Mouse (Mus musculus) forebrain, embryonic 14.5 days (tissue): Measurements from ENCODE around the gene Pdzd9. TPM values are rescaled to one million over a fixed set of nuclear protein-coding genes. Genes with fewer than 3 reads are reported as not detected.
A peak's percentile ranks its signal among the peaks of the same experiment; 100 is the strongest.
"Not testable (repeated sequence)": the region's sequence is repeated elsewhere in the genome, so short reads cannot be mapped to it uniquely, and the experiment has no call there.

ENCODE experiments used
- ATAC-seq: fragments of 200-750 bp; cut with Nextera tagmentation; 2 replicates; pipeline ENCODE4 v1.8.0; 2017; ENCODE audit warnings: mild to moderate bottlenecking, moderate library complexity
- DNase-seq: peaks from one replicate; pipeline ENCODE4 v3.0.0-alpha.2; 2015; ENCODE audit warnings: low spot score
- H3K27ac ChIP-seq: fragments of 300-500 bp; sonication (generic); 2 replicates; pipeline ENCODE4 v1.5.1; 2014; ENCODE audit warnings: low read depth, mild to moderate bottlenecking, control low read depth, low read length, moderate library complexity
- H3K27me3 ChIP-seq: fragments of 300-500 bp; sonication (generic); replicated peaks from 2 replicates; pipeline ENCODE4 v1.6.1; 2014; ENCODE audit warnings: low read length, control low read depth, mixed read lengths; ENCODE audit not compliant: control insufficient read depth, insufficient read depth
- H3K36me3 ChIP-seq: fragments of 300-500 bp; sonication (generic); 2 replicates; pipeline ENCODE4 v1.6.1; 2014; ENCODE audit warnings: low read length, control low read depth; ENCODE audit not compliant: control insufficient read depth, insufficient read depth
- H3K4me1 ChIP-seq: fragments of 300-500 bp; sonication (generic); 2 replicates; pipeline ENCODE4 v1.6.1; 2014; ENCODE audit warnings: antibody characterized with exemption, low read length, control low read depth; ENCODE audit not compliant: control insufficient read depth, insufficient read depth
- H3K4me2 ChIP-seq: fragments of 300-500 bp; sonication (generic); 2 replicates; pipeline ENCODE4 v1.6.1; 2014; ENCODE audit warnings: mild to moderate bottlenecking, control low read depth, low read length
- H3K4me3 ChIP-seq: fragments of 300-500 bp; sonication (generic); 2 replicates; pipeline ENCODE4 v1.5.1; 2014; ENCODE audit warnings: low read depth, low read length, control low read depth
- H3K9ac ChIP-seq: fragments of 300-500 bp; sonication (generic); 2 replicates; pipeline ENCODE4 v1.6.1; 2014; ENCODE audit warnings: mild to moderate bottlenecking, low read length, control low read depth, moderate library complexity
- H3K9me3 ChIP-seq: fragments of 300-500 bp; sonication (generic); replicated peaks from 2 replicates; pipeline ENCODE4 v1.6.1; 2016; ENCODE audit warnings: low read length, control low read depth, mixed read lengths; ENCODE audit not compliant: control insufficient read depth
- WGBS: fragments of 180-500 bp; shearing (Covaris S2); extraction: QIAGEN DNeasy Blood & Tissue Kit; methylation state at CpG from one replicate; pipeline ENCODE4 v1.1.7; 2014; 5-methylcytosine and 5-hydroxymethylcytosine counted together
- polyA plus RNA-seq: library from polyadenylated mRNA; unstranded; fragments of >200 nt; fragmentation: Nextera tagmentation; extraction: Ambion mirVana; gene quantifications from 2 replicates; pipeline ENCODE4 v1.2.1, GENCODE M21; 2014

The Pdzd9 gene
- 0.08 and 0.27 TPM in 2 replicates for polyA plus RNA-seq

DNA sequence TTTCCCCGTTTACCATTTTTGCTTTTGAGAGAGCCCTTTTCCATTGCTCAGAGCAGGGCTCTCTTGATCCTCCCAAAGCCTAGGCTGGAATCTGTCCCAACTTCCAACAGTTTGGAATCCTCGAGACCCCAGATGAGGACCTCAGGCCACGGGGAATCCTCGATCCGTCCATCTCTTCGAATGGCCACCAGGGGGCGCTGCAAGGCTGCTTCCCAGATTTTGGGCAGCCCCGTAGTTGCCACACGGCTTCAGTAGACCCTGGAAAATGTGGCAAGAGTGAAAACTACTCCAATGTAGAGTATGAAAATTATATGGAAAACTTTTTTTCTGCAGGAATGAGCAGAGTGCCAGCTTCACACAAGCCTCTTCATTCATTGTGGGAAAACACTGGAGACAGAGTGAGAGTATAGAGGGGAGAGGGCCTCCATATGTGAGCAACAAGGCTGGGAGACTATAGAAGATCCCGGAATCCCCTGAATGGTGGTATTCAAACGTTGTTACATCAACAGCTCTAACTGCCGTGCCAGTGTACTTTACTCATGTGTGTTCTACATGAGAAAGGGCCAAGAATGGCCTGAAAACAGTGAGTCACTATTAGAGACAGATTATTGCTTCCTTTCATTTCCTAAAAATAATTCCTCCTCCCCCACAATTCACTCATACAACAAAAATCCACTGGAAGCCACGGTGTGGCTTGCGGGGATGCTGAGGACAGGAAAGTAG, at the start of gene Pdzd9:
Gene Pdzd9, minus strand, starts transcription at position 191 of the 723 bp plus-strand sequence.
- DNase-seq (peak; percentile 80), ATAC-seq (peak; percentile 76)
- Histone ChIP-seq H3K36me3 (no peaks in the 10 kb centered on the region), H3K27me3 (no peaks in the 10 kb centered on the region), H3K4me1 (no peaks in the 10 kb centered on the region), H3K9me3 (no peaks in the 10 kb centered on the region), H3K4me2 (no peak within 1 kb of the TSS), H3K9ac (no peak within 1 kb of the TSS), H3K27ac (no peak within 1 kb of the TSS), H3K4me3 (no peak within 1 kb of the TSS)
- 19% methylated on average over 14 of the region's 14 CpGs for WGBS

DNA sequence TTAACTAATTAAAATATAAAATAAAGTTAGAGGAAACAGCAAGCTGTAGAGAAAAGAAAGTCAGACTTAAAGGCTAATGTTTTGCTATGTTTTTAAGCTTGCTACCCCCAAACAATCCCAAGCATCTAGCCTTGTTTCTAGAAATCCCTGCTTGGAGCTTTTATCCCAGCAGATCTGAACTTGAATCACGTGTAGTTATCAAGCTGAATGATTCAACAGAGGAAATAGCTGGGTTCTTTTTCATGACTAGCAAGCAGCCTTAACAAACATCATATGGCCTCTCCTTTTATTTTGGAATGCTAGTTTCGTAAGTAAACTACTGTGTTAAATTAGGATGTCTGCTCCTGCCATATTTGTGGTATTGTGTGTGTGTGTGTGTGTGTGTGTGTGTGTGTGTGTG, 47.1 kb upstream of the Pdzd9 start:
- Histone ChIP-seq H3K4me3 (no peak overlapping the region), H3K4me1 (no peaks in the 10 kb centered on the region), H3K9me3 (no peaks in the 10 kb centered on the region), H3K27ac (no peak overlapping the region), H3K9ac (no peak overlapping the region), H3K4me2 (no peak overlapping the region), H3K36me3 (no peaks in the 10 kb centered on the region), H3K27me3 (no peaks in the 10 kb centered on the region)
- ATAC-seq, result no peak
- 67% methylated on average over 2 of the region's 2 CpGs for WGBS
- DNase-seq, result no peak

DNA sequence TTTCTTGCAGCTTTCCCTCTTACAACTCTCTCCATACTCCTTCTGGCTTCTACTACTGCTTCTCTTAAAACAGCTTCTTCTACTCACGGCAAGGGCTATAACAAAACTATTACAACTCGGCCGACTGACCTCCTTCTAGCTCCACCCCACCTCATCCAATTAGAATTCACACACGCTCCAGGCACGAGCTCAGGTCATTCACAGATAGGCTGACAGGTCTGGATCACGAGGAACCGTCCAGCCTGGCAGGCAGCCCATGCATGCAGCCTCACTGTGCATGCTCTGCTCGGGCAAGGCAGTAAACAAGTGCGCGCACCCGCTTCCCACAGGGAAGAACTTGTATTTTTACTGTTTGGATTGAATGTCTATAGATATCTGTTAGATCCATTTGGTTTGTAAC, 43.8 kb upstream of the Pdzd9 start:
- not testable (repeated sequence) for H3K27me3 ChIP-seq, ATAC-seq, H3K27ac ChIP-seq, H3K9me3 ChIP-seq, H3K36me3 ChIP-seq, DNase-seq, H3K4me1 ChIP-seq, H3K9ac ChIP-seq, H3K4me3 ChIP-seq, H3K4me2 ChIP-seq
- WGBS, result 83% methylated on average over 11 of the region's 11 CpGs

DNA sequence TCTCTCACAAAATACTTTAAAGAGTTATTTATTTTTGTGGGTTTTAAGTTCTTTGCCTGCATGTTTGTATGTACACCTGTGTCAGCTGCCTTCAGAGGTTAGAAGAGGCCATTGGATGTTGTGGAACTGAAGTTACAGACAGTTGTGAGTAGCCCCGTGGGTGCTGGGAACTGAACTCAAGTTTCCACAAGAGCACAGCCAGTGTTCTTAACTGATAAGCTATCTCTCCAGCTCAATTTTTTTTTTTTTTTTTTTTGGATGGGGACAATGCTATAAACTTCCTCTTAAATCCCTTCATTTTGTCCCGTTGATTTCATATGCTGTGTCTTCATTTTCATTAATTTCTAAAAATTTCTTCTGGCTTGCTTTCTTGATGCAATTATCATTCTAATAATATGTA, 43.1 kb upstream of the Pdzd9 start:
- WGBS, result 90% methylated on average over 2 of the region's 2 CpGs
- Histone ChIP-seq H3K27me3 (no peaks in the 10 kb centered on the region), H3K36me3 (no peaks in the 10 kb centered on the region), H3K9me3 (no peaks in the 10 kb centered on the region), H3K27ac (no peak overlapping the region), H3K4me3 (no peak overlapping the region), H3K4me2 (no peak overlapping the region), H3K9ac (no peak overlapping the region), H3K4me1 (no peaks in the 10 kb centered on the region)
- ATAC-seq, result no peak
- no peak for DNase-seq

DNA sequence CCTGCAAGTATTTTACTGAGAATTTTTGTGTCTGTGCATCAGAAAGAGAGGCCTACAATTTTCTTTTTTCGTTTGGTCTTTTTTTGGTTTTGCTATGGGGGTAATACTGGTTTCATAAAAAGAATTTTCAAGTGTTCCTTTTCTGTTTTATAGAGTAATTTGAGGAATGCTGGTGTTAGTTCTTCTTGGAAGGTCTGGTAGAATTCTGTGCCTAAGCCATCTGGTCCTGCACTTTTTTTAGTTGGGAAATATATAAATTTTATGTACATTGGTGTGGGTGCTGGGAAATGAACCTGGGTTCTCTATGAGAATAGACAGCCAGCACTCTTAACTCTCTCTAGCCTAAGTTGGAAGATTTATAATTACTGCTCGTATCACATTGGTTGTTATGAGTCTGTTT, 41.9 kb upstream of the Pdzd9 start:
- Histone ChIP-seq H3K4me3 (no peak overlapping the region), H3K27me3 (no peaks in the 10 kb centered on the region), H3K27ac (no peak overlapping the region), H3K36me3 (no peaks in the 10 kb centered on the region), H3K4me1 (no peaks in the 10 kb centered on the region), H3K9me3 (no peaks in the 10 kb centered on the region), H3K4me2 (no peak overlapping the region), H3K9ac (no peak overlapping the region)
- ATAC-seq (no peak), DNase-seq (no peak)
- 91% methylated on average over 2 of the region's 2 CpGs for WGBS

DNA sequence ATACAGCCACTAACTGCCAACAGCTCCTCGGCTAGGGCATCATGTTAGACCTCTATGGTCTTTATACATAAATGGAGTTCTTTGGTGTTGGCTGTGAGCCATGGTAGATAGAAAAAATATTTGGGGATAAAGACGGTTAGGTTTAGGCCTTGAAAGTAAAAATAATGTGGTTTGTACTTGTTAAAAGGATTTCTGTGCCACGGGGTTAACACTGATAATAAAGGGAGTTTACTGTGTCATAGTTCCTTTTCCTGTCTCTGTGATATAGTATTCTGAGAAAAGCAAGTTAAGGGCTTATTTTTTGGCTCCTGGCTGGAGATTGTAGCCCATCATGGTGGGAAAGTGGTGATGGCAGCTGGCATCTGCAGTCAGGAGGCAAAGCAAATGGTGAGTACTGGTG, 33.7 kb upstream of the Pdzd9 start:
- Histone ChIP-seq H3K9ac (no peak overlapping the region), H3K9me3 (no peaks in the 10 kb centered on the region), H3K27me3 (no peaks in the 10 kb centered on the region), H3K4me2 (no peak overlapping the region), H3K36me3 (no peaks in the 10 kb centered on the region), H3K27ac (no peak overlapping the region), H3K4me3 (no peak overlapping the region), H3K4me1 (no peaks in the 10 kb centered on the region)
- no peak for DNase-seq
- 80% methylated on average over 3 of the region's 3 CpGs for WGBS
- ATAC-seq, result no peak

DNA sequence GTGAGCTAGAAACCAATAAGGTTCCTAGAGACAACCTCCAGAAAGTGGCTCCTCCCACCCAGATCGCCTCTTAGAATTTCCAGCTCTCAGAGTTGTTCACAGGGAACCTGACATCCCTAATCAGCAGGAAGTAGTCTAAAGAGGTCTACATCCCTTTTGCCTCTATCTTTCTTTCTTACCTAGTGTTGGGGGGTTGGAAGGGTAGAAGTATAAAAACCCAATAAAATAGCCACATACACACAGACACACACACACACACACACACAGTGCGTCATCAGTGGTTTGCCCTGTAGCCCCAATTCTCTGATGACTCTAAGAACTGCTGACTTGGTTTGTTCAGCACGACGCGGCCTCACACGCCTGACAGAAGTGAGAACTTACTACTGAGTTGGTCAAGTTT, 29.4 kb upstream of the Pdzd9 start:
- 92% methylated on average over 6 of the region's 6 CpGs for WGBS
- H3K36me3 ChIP-seq, result no peaks in the 10 kb centered on the region
- H3K9ac ChIP-seq, result no peak overlapping the region
- no peak overlapping the region for H3K4me3 ChIP-seq
- no peaks in the 10 kb centered on the region for H3K27me3 ChIP-seq
- H3K4me2 ChIP-seq, result no peak overlapping the region
- no peak for ATAC-seq
- no peaks in the 10 kb centered on the region for H3K4me1 ChIP-seq
- no peaks in the 10 kb centered on the region for H3K9me3 ChIP-seq
- no peak for DNase-seq
- H3K27ac ChIP-seq, result no peak overlapping the region

DNA sequence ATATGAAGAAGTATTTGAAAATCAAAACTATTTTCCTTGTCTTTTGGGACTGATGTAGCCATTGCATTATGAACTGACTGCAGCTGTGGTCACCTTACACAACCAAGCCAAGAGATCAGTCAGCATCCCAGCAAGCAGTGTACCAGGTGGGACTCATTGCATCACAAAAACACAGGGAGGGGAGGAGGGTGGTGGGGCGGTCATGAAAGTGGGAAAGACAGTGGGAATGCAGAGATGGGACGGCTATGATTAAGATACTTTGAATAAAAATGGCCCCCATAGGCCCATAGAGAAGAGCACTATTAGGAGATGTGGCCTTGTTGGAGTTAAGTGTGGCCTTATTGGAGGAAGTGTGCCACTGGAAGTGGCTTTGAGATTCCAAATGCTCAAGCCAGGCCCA, 26.2 kb upstream of the Pdzd9 start:
- no peak overlapping the region for H3K4me3 ChIP-seq
- no peak for DNase-seq
- H3K9ac ChIP-seq, result no peak overlapping the region
- peaks cover 11% of the 10 kb centered on the region; the same call in 1 of the 2 replicates for H3K36me3 ChIP-seq
- WGBS, result 93% methylated on average over 2 of the region's 2 CpGs
- no peak overlapping the region for H3K4me2 ChIP-seq
- H3K4me1 ChIP-seq, result no peaks in the 10 kb centered on the region
- no peak overlapping the region for H3K27ac ChIP-seq
- no peaks in the 10 kb centered on the region for H3K9me3 ChIP-seq
- H3K27me3 ChIP-seq, result no peaks in the 10 kb centered on the region
- ATAC-seq, result no peak

DNA sequence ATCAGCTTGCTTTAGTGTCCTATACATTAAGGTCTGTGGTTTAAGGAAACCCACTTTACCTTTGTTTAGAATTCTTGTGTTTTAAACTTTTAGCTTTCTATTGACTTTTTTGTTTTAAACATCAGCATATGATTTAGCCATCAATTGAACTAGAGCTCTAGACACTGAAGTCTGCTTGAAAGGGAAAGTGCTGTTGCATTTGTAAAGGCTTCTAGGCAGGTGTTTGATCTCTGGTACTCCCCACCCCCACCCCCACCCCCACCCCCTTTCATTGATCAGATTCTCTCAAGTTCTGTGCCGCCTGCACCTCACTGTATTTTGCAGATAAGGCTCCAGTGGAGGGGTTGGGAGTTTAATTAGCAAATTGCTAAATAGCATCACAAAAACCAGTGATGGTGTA, 25.5 kb upstream of the Pdzd9 start:
- H3K36me3 ChIP-seq, result peaks cover 12% of the 10 kb centered on the region; the same call in 1 of the 2 replicates

More for the DNA sequence above, 25.5 kb upstream of the Pdzd9 start:
- Histone ChIP-seq H3K4me1 (no peaks in the 10 kb centered on the region), H3K4me2 (no peak overlapping the region), H3K27me3 (no peaks in the 10 kb centered on the region), H3K27ac (no peak overlapping the region), H3K9me3 (no peaks in the 10 kb centered on the region), H3K4me3 (no peak overlapping the region), H3K9ac (no peak overlapping the region)
- WGBS, result 33% methylated on average over 1 of the region's 1 CpGs
- no peak for DNase-seq
- no peak for ATAC-seq
